Comparison of ENCODE assay signal across 9 mouse cellular contexts in genomic region chr11:79577741-79578140, GRCm38 (mm10). TPM values are rescaled to one million over a fixed set of nuclear protein-coding genes. Genes with fewer than 3 reads are reported as not detected.
DNase-seq lines count a peak whose midpoint lies in the region; ATAC-seq and TF ChIP-seq lines count a peak whose summit lies in the region.
"Had no signal": no experiment of that assay in that cellular context is flagged by ENCODE, and none has a peak within 500 bp of the region (broad histone marks: within the 10 kb centered on the region; RNA-seq: fewer than 3 reads in every experiment).

No protein-coding gene starts in this region.

- peak; percentile 25 for DNase-seq in Patski (ENCODE audit: low read depth, low spot score)
- DNase-seq in cerebellum, postnatal 25 days = peak; percentile 74 to 86
- peak; percentile 72 for DNase-seq in gastrocnemius, adult 2 months
- peak; percentile 67 to 89 for DNase-seq in kidney, postnatal 36 days
- peak; percentile 84 for DNase-seq in liver, postnatal 0 days
- DNase-seq in retina, embryonic 14.5 days (ENCODE audit: low spot score) = peak; percentile 92
- peak; percentile 67 for DNase-seq in urinary bladder, postnatal 25 days (ENCODE audit: low spot score)

- H3K4me2 ChIP-seq in liver, postnatal 0 days (ENCODE audit: low read depth, low read length) = no peak overlapping the region

- POLR2A ChIA-PET in Patski (lab: Charles Lee) = no interaction called here

- no peaks in the 10 kb centered on the region for H3K9me3 ChIP-seq in liver, postnatal 0 days (ENCODE audit: low read length)

- no peak overlapping the region for H3K9ac ChIP-seq in liver, postnatal 0 days (replicated peaks)

- intact Hi-C loops in gastrocnemius, adult 2 months (cut with DNase I) = loop anchor here (5.0 kb wide), 1 partner anchor 95 kb away; no protein-coding TSS in a partner anchor

- CTCF ChIA-PET in Patski (lab: Charles Lee) = interaction anchor here (0.9 to 1.5 kb wide), 2 partner anchors 10 to 17 kb away, joined by 3 read pairs; no protein-coding TSS in a partner anchor

- in situ Hi-C loops in Patski (cut with MboI; ENCODE audit: low pct_unique_long_range_greater_than_20kb) = no loop called here

- H3K36me3 ChIP-seq in liver, postnatal 0 days (replicated peaks; ENCODE audit: insufficient read depth, low read length) = peaks cover 11% of the 10 kb centered on the region

- H3K4me1 ChIP-seq in liver, postnatal 0 days (ENCODE audit: insufficient read depth) = no peaks in the 10 kb centered on the region

- WGBS in liver, postnatal 0 days (ENCODE audit: insufficient replicate concordance) = 27% methylated on average over 5 of the region's 5 CpGs

- peak; percentile 80 for ATAC-seq in CD4-positive, CD25-positive, alpha-beta regulatory T cell, adult 4 months
- ATAC-seq in Patski = no peak
- peak; percentile 53; the same call in 1 of the 2 replicates for ATAC-seq in liver, postnatal 0 days

- TF ChIP-seq CTCF in Patski (IDR thresholded peaks at IDR 0.05) = peak; percentile 92
- peak; percentile 89 for TF ChIP-seq CTCF in gastrocnemius, adult 2 months (IDR thresholded peaks at IDR 0.05)
- TF ChIP-seq CTCF in liver, postnatal 0 days (IDR thresholded peaks at IDR 0.05; ENCODE audit: low read depth) = peak; percentile 90

- H3K4me3 ChIP-seq in gastrocnemius, adult 2 months = no peak overlapping the region
- H3K4me3 ChIP-seq in liver, postnatal 0 days (ENCODE audit: low read depth, low read length) = no peak overlapping the region

- H3K27me3 ChIP-seq in Patski = no peaks in the 10 kb centered on the region
- H3K27me3 ChIP-seq in liver, postnatal 0 days (ENCODE audit: insufficient read depth, low read length) = no peaks in the 10 kb centered on the region

- TF ChIP-seq EP300 in liver, postnatal 0 days (IDR thresholded peaks at IDR 0.05; ENCODE audit: low read depth) = no peak

- H3K27ac ChIP-seq in gastrocnemius, adult 2 months = no peak overlapping the region
- no peak overlapping the region for H3K27ac ChIP-seq in liver, postnatal 0 days (ENCODE audit: low read depth)
- H3K27ac ChIP-seq: macrophage had no signal

RNA-seq across cellular contexts. Expression of gene Rab11fip4, which starts 13.3 kb away (rescaled TPM):
- polyA plus RNA-seq in CD4-positive, CD25-positive, alpha-beta regulatory T cell, adult 4 months (2017; shearing (Covaris generic)) = 10 to 100 TPM in 1 of 2 experiments, 1 to 10 TPM in 1; 8.3 to 13.0 TPM
- 0.40 TPM for polyA plus RNA-seq in Patski (2021)
- under 1 TPM; 0.20 to 0.67 TPM for total RNA-seq in gastrocnemius, adult 2 months (2021)
- 1.1 and 1.2 TPM in 2 replicates for polyA plus RNA-seq in liver, postnatal 0 days (2015; fragmentation: Nextera tagmentation; extraction: Ambion mirVana)

RNA-seq across cellular contexts. Expression of gene Evi2a, which starts 47.3 kb away (rescaled TPM):
- 10 to 100 TPM; 43.8 to 53.2 TPM for polyA plus RNA-seq in CD4-positive, CD25-positive, alpha-beta regulatory T cell, adult 4 months (2017; shearing (Covaris generic))
- 0.08 TPM for polyA plus RNA-seq in Patski (2021)
- total RNA-seq in gastrocnemius, adult 2 months (2021) = 1 to 10 TPM; 3.9 to 4.0 TPM
- 6.7 and 7.2 TPM in 2 replicates for polyA plus RNA-seq in liver, postnatal 0 days (2015; fragmentation: Nextera tagmentation; extraction: Ambion mirVana)

RNA-seq across cellular contexts. Expression of gene Evi2, which starts 47.4 kb away (rescaled TPM):
- 1 to 10 TPM; 5.2 to 6.9 TPM for polyA plus RNA-seq in CD4-positive, CD25-positive, alpha-beta regulatory T cell, adult 4 months (2017; shearing (Covaris generic))
- polyA plus RNA-seq in Patski (2021) = not detected
- not detected for total RNA-seq in gastrocnemius, adult 2 months (2021)
- 0.76 and 0.99 TPM in 2 replicates for polyA plus RNA-seq in liver, postnatal 0 days (2015; fragmentation: Nextera tagmentation; extraction: Ambion mirVana)

RNA-seq across cellular contexts. Expression of gene Evi2b, which starts 54.2 kb away (rescaled TPM):
- polyA plus RNA-seq in CD4-positive, CD25-positive, alpha-beta regulatory T cell, adult 4 months (2017; shearing (Covaris generic)) = 10 to 100 TPM; 70.5 to 70.9 TPM
- polyA plus RNA-seq in Patski (2021) = 0.05 TPM
- total RNA-seq in gastrocnemius, adult 2 months (2021) = under 1 TPM; 0.45 to 0.46 TPM
- 7.7 and 7.9 TPM in 2 replicates for polyA plus RNA-seq in liver, postnatal 0 days (2015; fragmentation: Nextera tagmentation; extraction: Ambion mirVana)

Comparison
In these comparisons a context has a peak if more than half of its experiments do, and no peak if none do; other contexts are left out.
1. DNase-seq: peak in every context shown above with its lines; median percentile 92 in retina, embryonic 14.5 days; 84 in liver, postnatal 0 days; 80 in cerebellum, postnatal 25 days; 78 in kidney, postnatal 36 days; 72 in gastrocnemius, adult 2 months; 67 in urinary bladder, postnatal 25 days; 25 in Patski.